Mouse (Mus musculus) layer of hippocampus, adult 8-10 months (tissue): ENCODE results near the gene Fxyd7. TPM values are rescaled to one million over a fixed set of nuclear protein-coding genes. Genes with fewer than 3 reads are reported as not detected.

ENCODE experiments used
- DNase-seq, 2 experiments: peaks; one replicate each; pipeline ENCODE4 v3.0.0; 2022; ENCODE audit warnings: low spot score in 2 of 2
- total RNA-seq, 4 experiments: library from RNA; stranded (reverse); gene quantifications; 2 replicates each; pipeline ENCODE4 v1.2.4; 2022

The Fxyd7 gene
- total RNA-seq, 4 experiments from 2014 or later: 103 to 116 (median 108) TPM

DNA sequence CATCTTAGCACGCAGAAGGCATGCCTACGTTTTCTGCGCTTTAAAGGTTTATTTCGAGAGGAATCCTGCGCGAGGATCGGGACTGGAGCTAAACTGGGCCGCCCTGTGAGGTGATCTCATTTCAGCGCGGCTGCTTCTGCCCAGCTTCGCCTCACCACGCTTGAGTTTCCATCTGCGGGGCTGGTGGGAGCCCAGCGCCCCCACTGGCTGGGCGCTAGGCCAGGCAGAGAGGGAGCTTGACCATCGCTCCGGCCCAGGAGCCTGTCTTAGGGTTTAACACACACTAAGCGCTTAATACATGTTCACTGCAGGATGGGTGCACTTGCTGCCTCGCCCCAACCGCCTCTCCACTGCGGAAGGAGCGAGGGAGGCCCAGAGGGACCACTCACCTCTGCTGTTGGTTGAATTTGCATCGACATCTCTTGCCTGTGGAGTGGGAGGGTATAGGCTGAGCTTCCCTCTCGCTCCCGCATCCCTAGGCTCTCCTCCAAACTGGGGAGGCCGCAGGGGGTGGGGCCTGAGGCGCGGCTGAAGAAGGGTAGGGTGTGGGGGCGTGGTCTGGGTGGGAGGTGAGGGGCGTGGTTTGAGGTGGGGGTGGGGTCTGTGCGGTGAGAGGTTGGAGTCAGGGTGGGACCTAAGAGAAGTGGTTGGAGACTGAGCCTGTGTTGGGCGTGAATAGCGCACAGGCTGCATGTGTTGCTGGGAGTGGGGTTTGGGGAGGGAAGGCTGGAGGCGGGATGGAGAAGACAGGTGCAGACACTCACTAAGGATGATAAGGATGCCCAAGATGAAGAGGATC, 1.6 kb upstream of the Fxyd7 start:
- DNase-seq: peak; percentile 55 to 59

- DNase-seq: no peak
These were observed 976 bp upstream of the Fxyd7 start for GRCm38 (mm10) chr7:31052251-31052635.

DNA sequence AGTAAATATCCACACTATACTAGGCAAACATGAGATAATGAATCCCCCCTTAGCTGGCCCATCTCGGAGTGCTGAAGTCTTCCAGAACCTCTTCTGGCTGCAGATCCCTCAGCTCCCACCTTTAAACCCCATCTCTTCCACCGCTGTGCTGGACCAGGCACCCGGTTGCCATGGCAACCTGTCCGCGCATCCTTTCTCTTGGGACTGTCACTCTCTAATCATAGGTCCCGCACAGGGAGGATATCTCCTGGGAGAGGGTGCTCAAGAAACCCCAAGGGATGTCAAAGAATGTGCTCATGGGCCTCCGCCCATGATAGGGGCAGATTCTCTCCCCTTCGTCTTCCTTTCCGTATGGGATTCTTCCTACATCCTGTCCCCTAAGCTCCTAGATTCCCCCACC, 346 bp downstream of the Fxyd7 start:
- DNase-seq: peak in 1 of 2 experiments; percentile 59

DNA sequence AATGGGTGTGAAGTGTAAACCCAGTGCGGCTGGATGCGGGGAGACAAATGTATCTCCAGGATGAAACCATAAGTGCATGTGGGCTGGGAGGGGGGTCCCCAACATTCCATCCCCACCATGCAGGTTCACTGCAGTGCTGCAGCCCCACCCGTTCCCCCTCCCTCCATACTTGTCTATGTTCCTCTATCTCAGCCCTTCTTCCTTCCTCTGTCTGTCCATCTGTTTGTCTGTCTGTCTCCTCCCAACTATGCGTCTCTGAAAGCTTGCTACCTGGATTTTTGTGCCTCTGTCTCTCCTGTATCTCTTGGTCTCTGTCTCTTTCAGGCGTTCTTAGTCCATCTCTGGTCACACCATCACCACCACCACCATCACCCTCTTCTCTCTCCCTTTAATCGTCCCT, 780 bp downstream of the Fxyd7 start:
- DNase-seq: no peak

- peak in 1 of 2 experiments; percentile 44 for DNase-seq
These were observed 1.4 kb downstream of the Fxyd7 start for GRCm38 (mm10) chr7:31049846-31050281.

- DNase-seq: no peak
These were observed 2.0 kb downstream of the Fxyd7 start for GRCm38 (mm10) chr7:31049135-31049845.

DNA sequence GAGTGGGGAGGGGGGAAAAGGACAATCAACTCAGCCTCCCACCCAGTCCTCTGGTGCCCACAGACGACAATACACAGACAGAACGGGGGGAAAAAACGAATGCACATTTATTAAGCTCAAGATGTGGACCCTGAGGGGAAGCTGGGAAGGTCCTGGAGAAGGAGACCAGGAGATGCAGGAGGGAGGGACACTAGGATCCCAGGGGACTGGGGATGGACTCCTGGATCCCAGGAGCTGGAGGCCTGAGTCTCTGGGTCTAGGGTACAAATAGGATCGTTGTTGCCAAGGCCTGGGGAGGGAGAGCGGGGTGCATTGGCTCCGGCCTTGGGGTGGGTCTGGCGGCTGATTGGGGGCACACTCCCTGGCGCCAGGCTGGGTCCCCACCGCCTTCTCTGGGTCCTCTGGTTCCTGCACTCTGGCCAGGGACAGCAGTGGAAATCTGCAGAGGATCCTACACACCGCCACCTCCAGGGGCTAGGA, 8.8 kb downstream of the Fxyd7 start, which contains the start of gene Fxyd5:
Fxyd5 (minus strand) TSS at position 51 of the 480 bp plus-strand sequence.
- DNase-seq: no peak

DNA sequence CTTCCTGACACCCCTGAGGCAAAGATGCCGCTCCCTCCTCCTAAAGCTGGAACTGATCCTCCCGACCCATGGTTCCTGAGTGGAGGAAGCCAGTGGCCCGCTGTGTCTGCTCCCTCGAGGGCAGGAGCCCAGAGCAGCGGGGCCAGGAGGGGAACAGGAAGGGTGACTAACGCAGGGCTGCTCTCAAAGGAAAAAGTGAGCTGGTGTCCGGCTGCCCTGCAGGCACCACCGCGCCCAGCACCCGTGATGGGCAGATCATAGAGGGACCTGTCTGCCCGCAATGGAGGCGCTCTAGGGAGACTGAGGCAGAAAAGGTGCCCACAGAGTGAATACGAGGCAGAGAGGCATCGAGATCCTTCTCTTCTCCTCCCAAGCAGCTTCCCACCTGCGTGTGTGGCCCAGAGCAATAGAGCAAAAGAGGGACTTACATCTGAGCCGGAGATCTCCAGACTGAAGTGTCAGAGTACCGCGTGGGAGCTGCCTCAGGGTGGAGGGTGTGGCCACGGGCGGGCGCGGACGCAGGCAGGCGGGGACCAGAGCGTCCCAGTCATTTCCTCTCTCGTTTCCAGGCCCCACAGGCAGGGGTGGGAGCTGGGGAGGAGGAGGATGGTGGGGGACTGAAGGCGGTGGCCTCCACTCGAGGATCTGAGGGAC, 9.5 kb downstream of the Fxyd7 start:
- no peak for DNase-seq

DNA sequence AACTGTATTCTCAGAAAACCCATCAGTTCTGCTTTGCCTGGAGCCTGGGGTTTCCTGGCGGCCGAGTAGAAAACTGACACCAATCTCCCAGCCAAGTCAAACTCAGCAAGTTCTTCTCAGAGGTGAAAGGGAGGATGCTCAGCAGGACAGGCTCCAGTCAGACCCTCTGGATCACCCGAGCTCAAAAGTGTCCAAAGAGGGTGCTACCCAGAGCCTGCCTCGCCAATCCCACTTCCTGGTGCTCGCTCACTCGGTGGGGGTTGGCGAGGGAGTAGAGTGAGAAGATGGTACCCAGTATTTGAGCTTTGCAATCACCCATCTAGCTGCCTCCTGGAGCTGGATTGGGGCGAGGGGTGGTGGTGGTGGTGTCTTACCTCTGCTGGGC, 10.3 kb downstream of the Fxyd7 start:
- DNase-seq: no peak

DNA sequence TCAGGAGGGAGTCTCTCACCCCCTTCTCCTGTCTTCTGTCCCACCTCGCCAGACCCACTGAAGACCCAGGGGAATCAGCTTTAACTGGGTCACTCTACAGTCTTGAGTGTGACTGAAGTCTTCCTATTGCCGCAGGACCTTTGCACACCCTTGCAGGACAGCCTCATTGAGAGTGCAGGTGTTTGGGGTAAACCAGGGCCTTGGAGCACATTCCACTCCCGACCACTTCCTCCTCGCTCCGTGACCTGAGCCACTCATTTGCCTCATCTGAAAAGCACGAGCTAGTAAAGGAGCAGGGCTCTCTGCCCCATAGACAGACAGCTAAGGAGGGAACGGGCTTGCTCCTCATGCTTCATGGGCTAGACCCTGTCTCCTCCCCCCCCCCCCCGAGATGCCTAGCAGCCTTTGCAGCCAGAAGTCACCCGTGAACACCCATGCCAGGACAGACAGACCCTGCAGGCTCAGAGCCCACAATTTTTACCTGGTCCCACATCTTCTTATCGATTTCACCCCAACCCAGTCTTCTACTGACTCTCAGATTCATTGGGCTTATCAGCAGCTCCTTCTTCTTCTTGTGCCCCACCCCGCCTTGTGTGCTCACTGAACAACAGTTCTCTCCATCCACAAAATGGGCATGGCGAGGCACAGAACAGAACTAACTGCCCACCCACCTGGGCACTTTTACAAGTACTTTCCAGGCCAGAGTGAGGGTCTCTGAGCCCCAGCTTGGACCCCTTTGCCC, 10.8 kb downstream of the Fxyd7 start:
- no peak for DNase-seq

- no peak for DNase-seq
These were observed 12.3 kb downstream of the Fxyd7 start for GRCm38 (mm10) chr7:31039011-31039410.

- DNase-seq: no peak
These were observed 13.6 kb downstream of the Fxyd7 start for GRCm38 (mm10) chr7:31037675-31038074.

- no peak for DNase-seq
These were observed 14.3 kb downstream of the Fxyd7 start for GRCm38 (mm10) chr7:31036917-31037316.

DNA sequence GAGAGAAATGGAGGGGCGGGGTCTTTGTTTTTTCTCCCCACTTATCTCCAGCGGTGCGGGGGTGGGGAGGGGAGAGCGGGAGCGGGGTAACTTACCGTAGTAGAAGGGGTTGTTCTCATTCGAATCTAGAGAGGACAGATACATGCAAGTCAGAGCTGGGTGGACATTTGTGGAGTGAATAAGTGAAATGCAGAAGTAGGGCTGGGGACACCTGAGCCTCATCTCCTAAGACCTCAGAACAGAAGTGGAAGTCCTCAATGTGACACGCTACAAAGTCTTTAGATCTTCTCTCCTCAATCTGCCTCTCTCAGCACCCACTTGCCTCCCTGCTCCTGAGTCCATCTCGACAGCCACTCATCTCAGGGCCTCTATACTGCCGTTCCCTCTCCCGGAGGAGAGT, 16.0 kb downstream of the Fxyd7 start:
- no peak for DNase-seq

DNA sequence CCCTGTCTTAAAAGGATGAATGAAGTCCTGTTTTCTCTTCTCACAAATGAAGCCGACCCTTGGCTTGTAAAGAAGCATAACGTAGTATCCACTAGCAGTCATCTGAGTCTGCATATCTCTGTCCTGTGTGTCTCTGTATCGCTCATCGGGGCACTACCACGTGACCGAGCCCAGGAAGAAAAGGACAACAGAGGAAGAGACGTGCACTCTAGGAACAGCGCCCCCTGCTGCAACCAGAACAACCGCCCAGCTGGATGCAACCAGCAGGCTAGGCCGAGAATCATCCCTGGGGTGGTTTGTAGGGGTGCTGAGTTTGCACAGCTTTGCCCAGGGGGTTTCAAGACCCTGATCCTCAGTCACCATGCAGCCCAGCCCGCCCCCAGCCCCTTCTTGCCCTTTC, 16.5 kb downstream of the Fxyd7 start:
- DNase-seq: no peak

GRCm38 (mm10) chr7:31033409-31034165, 17.7 kb downstream of the Fxyd7 start:
- DNase-seq: no peak

GRCm38 (mm10) chr7:31031731-31032130, 19.5 kb downstream of the Fxyd7 start:
- DNase-seq: no peak

- no peak for DNase-seq
These were observed 20.6 kb downstream of the Fxyd7 start for GRCm38 (mm10) chr7:31030717-31031116.

- no peak for DNase-seq
These were observed 22.7 kb downstream of the Fxyd7 start for GRCm38 (mm10) chr7:31028609-31029008.

DNA sequence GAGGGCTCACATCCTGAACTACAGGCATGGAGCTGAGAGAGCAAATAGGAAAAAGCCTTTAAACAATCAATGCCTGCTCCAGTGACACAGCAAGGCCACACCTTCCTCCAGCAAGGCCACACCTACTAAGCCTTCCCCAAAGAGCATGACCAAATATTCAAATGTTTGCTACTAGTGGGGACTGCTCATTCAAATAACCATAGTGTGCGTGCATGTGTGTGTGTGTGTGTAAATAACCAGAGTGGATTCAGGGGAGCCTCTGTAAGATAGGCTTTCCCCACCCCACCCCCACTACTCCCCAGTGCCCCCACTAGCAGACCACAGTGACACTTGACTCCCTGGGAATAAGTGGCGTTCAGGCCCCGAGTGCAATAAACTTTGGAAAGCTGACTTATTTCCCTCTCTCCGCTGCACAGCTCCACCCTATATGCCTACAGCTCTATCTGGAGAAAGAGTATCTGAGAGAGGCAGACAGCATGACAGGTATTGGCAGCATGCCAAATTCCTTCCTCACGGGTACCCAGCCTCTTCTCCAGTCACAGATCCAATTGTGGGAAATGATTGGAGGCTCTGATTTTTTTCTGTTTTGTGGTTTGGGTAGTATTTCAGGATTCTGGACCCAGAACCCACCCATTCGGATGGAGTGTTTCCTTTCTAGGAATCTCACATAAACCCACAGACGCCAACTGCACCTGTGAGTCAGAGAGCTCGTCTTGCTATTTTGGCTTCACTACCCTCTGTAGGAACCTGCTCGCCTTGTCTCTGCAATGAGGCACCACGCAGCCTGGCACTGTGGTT, 34.0 kb downstream of the Fxyd7 start:
- DNase-seq: peak; percentile 25 to 32
